Mouse (Mus musculus) c-Kit-positive CD71-negative TER-119-negative erythroid progenitor cells, embryonic 14.5 days (primary cell): ENCODE data around the gene Pira2.
"Not testable (repeated sequence)": the region's sequence is repeated elsewhere in the genome, so short reads cannot be mapped to it uniquely, and the experiment has no call there.

ENCODE experiments used
- DNase-seq: peaks from one replicate; pipeline ENCODE4 v3.0.0-alpha.2; 2013; ENCODE audit warnings: low read depth

Pira2 gene

GRCm38 (mm10) chr7:3844951-3845350, at the start of gene Pira2:
Gene Pira2, minus strand, starts transcription at chr7:3845051.
- not testable (repeated sequence) for DNase-seq

- DNase-seq: not testable (repeated sequence)
Observed at GRCm38 (mm10) chr7:3875032-3875431, 30.2 kb upstream of the Pira2 start.

- not testable (repeated sequence) for DNase-seq
Observed at GRCm38 (mm10) chr7:3837854-3838253, 7.0 kb downstream of the Pira2 start.

GRCm38 (mm10) chr7:3830633-3831032, 14.2 kb downstream of the Pira2 start:
- not testable (repeated sequence) for DNase-seq

- not testable (repeated sequence) for DNase-seq
Observed at GRCm38 (mm10) chr7:3825599-3825998, 19.3 kb downstream of the Pira2 start, which contains the start of gene Gm15448. Gene Gm15448, minus strand, starts transcription at chr7:3825687.

GRCm38 (mm10) chr7:3811912-3812311, 32.9 kb downstream of the Pira2 start:
- not testable (repeated sequence) for DNase-seq

- not testable (repeated sequence) for DNase-seq
Observed at GRCm38 (mm10) chr7:3802935-3803334, 41.9 kb downstream of the Pira2 start.

- DNase-seq: not testable (repeated sequence)
Observed at GRCm38 (mm10) chr7:3799940-3800339, 44.9 kb downstream of the Pira2 start.

GRCm38 (mm10) chr7:3796286-3796685, 48.6 kb downstream of the Pira2 start:
- not testable (repeated sequence) for DNase-seq
